Mouse (Mus musculus) heart, embryonic 12.5 days (tissue): ENCODE results near the gene Krt9. TPM values are rescaled to one million over a fixed set of nuclear protein-coding genes. Genes with fewer than 3 reads are reported as not detected.
"Not testable (repeated sequence)": the region's sequence is repeated elsewhere in the genome, so short reads cannot be mapped to it uniquely, and the experiment has no call there.

Experiments
- ATAC-seq: fragments of 200-750 bp; cut with Nextera tagmentation; 2 replicates; pipeline ENCODE4 v1.8.0; 2017; ENCODE audit warnings: moderate TSS enrichment, moderate library complexity; ENCODE audit not compliant: insufficient number of reproducible peaks, low FRiP score
- H3K27ac ChIP-seq: fragments of 300-500 bp; sonication (generic); 2 replicates; pipeline ENCODE4 v1.5.1; 2016; ENCODE audit warnings: mild to moderate bottlenecking, moderate library complexity; ENCODE audit not compliant: poor library complexity, severe bottlenecking
- H3K27me3 ChIP-seq: fragments of 300-500 bp; sonication (generic); replicated peaks from 2 replicates; pipeline ENCODE4 v1.6.1; 2016; ENCODE audit warnings: mild to moderate bottlenecking, moderate library complexity
- H3K36me3 ChIP-seq: fragments of 300-500 bp; sonication (generic); 2 replicates; pipeline ENCODE4 v1.6.1; 2016; ENCODE audit warnings: mild to moderate bottlenecking, moderate library complexity
- H3K4me1 ChIP-seq: fragments of 300-500 bp; sonication (generic); replicated peaks from 2 replicates; pipeline ENCODE4 v1.6.1; 2016; ENCODE audit warnings: mild to moderate bottlenecking
- H3K4me2 ChIP-seq: fragments of 300-500 bp; sonication (generic); 2 replicates; pipeline ENCODE4 v1.6.1; 2016; ENCODE audit warnings: mild to moderate bottlenecking, moderate library complexity
- H3K4me3 ChIP-seq: fragments of 300-500 bp; sonication (generic); 2 replicates; pipeline ENCODE4 v1.5.1; 2016; ENCODE audit warnings: mild to moderate bottlenecking
- H3K9ac ChIP-seq: fragments of 300-500 bp; sonication (generic); 2 replicates; pipeline ENCODE4 v1.6.1; 2016; ENCODE audit warnings: mild to moderate bottlenecking, moderate library complexity
- H3K9me3 ChIP-seq: fragments of 300-500 bp; sonication (generic); replicated peaks from 2 replicates; pipeline ENCODE4 v1.6.1; 2016; ENCODE audit warnings: mild to moderate bottlenecking, moderate library complexity
- WGBS: fragments of 180-500 bp; shearing (Covaris S2); methylation state at CpG from one replicate; pipeline ENCODE4 v1.1.7; 2016; 5-methylcytosine and 5-hydroxymethylcytosine counted together
- polyA plus RNA-seq: library from polyadenylated mRNA; unstranded; fragments of >200 nt; fragmentation: Nextera tagmentation; extraction: Ambion mirVana; gene quantifications from 2 replicates; pipeline ENCODE4 v1.2.1, GENCODE M21; 2016

Krt9 gene
- not detected in 2 replicates for polyA plus RNA-seq

DNA sequence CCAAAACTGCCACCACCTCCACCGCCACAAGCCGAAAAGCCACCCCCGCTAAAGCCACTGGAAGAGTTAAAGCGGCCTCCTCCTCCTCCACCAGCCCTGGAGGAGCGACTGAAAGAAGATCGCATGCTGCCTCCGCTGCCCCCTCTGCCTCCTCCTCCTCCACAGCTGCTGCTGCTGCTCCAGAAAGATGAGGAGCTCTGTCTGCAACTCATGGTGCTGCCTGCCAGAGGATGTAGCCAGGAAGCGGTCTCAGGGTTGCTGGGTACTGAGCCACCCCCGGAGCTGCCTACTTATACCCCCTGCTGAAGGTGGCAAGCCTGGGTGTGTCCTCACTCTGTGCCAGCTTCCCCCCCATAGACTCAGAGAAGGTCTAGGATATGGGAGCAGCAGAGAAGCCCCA is at the start of gene Krt9:
Krt9 (minus strand) TSS at position 255 of the 400 bp plus-strand sequence.
- 37% methylated on average over 9 of the region's 9 CpGs for WGBS
- Histone ChIP-seq H3K4me2 (no peak within 1 kb of the TSS), H3K4me3 (no peak within 1 kb of the TSS), H3K27ac (no peak within 1 kb of the TSS), H3K9me3 (no peaks in the 10 kb centered on the region), H3K36me3 (no peaks in the 10 kb centered on the region), H3K9ac (no peak within 1 kb of the TSS), H3K27me3 (peaks cover 18% of the 10 kb centered on the region), H3K4me1 (no peaks in the 10 kb centered on the region)
- ATAC-seq, result no peak

DNA sequence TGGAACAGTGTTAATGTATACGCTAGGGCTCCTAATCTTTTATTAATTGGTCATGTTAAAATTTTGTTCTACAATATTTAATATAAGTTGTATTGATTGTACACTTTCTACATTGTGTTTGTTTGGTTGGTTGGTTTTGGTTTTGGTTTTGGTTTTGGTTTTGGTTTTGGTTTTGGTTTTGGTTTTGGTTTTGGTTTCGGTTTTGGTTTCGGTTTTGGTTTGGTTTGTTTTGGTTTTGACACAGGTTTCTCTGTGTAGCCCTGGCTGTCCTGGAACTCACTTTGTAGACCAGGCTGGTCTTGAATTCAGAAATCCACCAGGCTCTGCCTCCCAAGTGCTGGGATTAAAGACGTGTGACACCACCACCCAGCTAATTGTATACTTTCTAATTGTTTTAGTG is 47.2 kb upstream of the Krt9 start:
- 81% methylated on average over 4 of the region's 4 CpGs for WGBS
- not testable (repeated sequence) for ATAC-seq, H3K9ac ChIP-seq, H3K36me3 ChIP-seq, H3K9me3 ChIP-seq, H3K4me2 ChIP-seq, H3K4me3 ChIP-seq, H3K27me3 ChIP-seq, H3K27ac ChIP-seq, H3K4me1 ChIP-seq

DNA sequence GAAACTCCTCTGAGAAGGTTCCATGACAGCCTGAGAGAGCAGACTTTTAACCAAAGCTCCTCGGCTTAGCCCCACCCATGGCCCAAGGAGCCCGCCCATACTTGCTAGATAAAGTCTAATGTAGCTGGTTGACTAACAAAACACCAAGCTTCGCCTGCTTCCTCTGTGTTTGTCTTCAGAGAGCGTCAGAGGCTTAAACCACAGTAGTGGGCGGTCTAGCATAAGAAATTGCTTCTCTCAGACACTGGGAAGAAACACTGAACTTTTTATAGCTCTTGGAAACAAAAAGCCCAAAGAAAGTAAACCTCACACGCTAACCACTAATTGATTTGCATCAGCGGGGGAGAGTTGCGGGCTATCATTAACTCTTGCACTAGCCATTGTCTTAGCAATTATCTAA is 28.7 kb upstream of the Krt9 start:
- H3K4me3 ChIP-seq, result no peak overlapping the region
- no peaks in the 10 kb centered on the region for H3K4me1 ChIP-seq
- H3K36me3 ChIP-seq, result no peaks in the 10 kb centered on the region
- no peaks in the 10 kb centered on the region for H3K9me3 ChIP-seq
- ATAC-seq, result no peak
- no peak overlapping the region for H3K4me2 ChIP-seq
- H3K9ac ChIP-seq, result no peak overlapping the region
- 66% methylated on average over 8 of the region's 8 CpGs for WGBS
- no peaks in the 10 kb centered on the region for H3K27me3 ChIP-seq
- no peak overlapping the region for H3K27ac ChIP-seq

DNA sequence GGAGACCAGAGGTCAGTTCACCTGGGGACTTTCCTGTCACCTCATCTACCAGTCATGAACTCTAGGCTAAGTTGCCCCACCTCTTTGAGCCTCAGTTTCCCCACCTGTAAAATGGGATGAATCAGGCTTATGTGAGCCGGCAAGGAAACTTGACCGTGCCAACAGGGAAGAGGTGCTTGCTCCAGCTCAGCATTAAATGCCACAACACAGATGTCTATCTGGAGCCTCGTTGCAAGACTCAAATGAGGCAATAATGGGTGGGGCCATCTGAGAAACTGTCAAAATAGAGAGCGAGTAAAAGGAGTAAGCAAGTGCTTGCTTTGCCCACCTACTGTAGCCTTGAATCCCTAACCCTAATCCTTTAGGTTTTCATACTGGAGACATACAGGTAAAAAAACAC is 26.3 kb upstream of the Krt9 start:
- Histone ChIP-seq H3K4me2 (no peak overlapping the region), H3K27me3 (no peaks in the 10 kb centered on the region), H3K4me3 (no peak overlapping the region), H3K27ac (no peak overlapping the region), H3K4me1 (no peaks in the 10 kb centered on the region), H3K9me3 (no peaks in the 10 kb centered on the region), H3K36me3 (no peaks in the 10 kb centered on the region), H3K9ac (no peak overlapping the region)
- WGBS, result 85% methylated on average over 4 of the region's 4 CpGs
- ATAC-seq, result no peak

DNA sequence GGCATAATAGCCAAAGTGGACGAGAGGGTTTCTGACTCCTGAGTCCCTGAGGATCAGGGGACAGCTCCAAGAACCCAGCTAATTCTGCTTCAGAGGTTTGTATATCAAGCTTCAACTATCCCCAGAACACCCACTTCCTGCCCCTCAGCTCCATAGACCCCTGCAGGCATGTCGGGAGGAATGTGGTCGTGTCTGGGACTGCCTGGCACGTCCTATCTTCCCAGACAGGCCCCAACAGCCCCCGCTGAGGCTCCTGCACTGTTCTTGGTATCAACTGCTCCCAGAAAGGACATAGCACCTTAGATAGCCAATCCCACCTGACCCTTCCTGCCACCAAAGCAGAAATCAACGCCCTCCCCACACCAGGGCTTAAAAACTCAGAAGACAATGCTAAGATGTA is 15.5 kb upstream of the Krt9 start:
- Histone ChIP-seq H3K27ac (no peak overlapping the region), H3K4me3 (no peak overlapping the region), H3K9ac (no peak overlapping the region), H3K27me3 (0 out of 2 replicates have a peak, but pooled peaks cover 6% of the 10 kb centered on the region), H3K9me3 (no peaks in the 10 kb centered on the region), H3K36me3 (no peaks in the 10 kb centered on the region), H3K4me1 (no peaks in the 10 kb centered on the region), H3K4me2 (no peak overlapping the region)
- no peak for ATAC-seq
- 22% methylated on average over 6 of the region's 6 CpGs for WGBS

DNA sequence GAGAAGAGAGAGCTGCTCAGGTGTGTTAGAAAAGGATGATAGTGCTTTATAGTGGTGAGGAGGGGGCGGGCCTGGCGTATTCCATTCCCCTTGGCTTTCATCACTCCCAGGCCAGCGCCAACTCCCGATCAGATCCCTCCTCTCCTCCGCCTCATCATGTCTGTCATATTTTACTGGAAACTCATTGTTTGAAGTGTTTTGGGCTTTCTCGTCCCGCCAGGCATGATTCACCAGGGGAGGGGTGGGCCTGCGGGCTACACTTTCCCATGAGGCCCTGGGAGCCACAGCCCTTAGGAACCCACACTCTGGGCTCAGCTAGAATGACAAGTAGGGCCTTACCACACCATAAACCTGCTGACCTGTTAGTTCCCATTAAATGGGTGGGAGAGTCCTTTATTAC is 14.5 kb upstream of the Krt9 start, which contains the start of gene Krt14:
Krt14 (minus strand) TSS at position 51 of the 400 bp plus-strand sequence.
- Histone ChIP-seq H3K9ac (no peak within 1 kb of the TSS), H3K4me1 (no peaks in the 10 kb centered on the region), H3K27ac (no peak within 1 kb of the TSS), H3K36me3 (no peaks in the 10 kb centered on the region), H3K4me3 (no peak within 1 kb of the TSS), H3K4me2 (no peak within 1 kb of the TSS), H3K27me3 (0 out of 2 replicates have a peak, but pooled peaks cover 11% of the 10 kb centered on the region), H3K9me3 (no peaks in the 10 kb centered on the region)
- ATAC-seq, result no peak
- 81% methylated on average over 8 of the region's 8 CpGs for WGBS

DNA sequence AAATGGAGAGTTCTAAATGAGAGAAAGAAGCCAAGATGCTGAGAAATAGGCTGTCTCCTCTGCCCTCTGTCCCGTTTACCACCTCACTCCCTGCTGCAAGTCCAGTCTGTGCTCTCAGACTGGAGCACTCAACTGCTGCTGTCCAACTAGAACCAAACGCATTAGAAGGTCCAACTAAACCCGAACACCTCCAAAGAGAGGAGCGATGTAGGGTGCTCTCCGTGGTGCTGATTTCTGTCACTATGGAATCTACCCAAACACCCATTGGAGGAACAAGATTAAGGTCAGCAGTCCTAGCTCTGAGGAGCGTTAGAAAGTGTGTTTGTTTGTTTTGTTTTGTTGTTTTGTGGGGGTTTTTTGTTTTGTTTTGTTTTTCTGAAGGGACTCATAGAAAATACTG is 10.4 kb upstream of the Krt9 start:
- no peak overlapping the region for H3K4me3 ChIP-seq
- WGBS, result 12% methylated on average over 6 of the region's 6 CpGs
- no peak overlapping the region for H3K9ac ChIP-seq
- no peak for ATAC-seq
- H3K4me2 ChIP-seq, result no peak overlapping the region
- H3K4me1 ChIP-seq, result no peaks in the 10 kb centered on the region
- 0 out of 2 replicates have a peak, but pooled peaks cover 8% of the 10 kb centered on the region for H3K27me3 ChIP-seq
- H3K9me3 ChIP-seq, result no peaks in the 10 kb centered on the region
- no peaks in the 10 kb centered on the region for H3K36me3 ChIP-seq
- no peak overlapping the region for H3K27ac ChIP-seq

DNA sequence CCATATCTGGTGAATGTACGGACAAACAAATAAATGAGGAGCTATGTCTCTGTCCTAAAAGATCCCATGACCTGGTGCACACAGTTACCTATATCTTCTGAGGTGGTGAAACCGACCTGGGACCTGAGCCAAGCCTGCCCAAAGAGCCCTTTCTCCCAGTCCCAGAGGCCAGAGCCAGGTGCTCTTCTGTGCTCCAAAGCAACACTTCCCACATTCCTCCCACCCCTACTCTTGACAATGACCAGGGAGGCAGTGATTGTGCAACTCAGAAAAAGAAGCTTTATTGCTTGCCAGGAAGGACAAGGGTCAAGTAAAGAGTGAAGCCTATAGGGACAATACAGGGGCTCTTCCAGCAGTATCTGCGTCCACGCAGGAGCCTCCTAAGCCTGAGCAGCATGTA is 9.9 kb upstream of the Krt9 start:
- no peak for ATAC-seq
- Histone ChIP-seq H3K36me3 (no peaks in the 10 kb centered on the region), H3K4me3 (no peak overlapping the region), H3K27ac (no peak overlapping the region), H3K27me3 (0 out of 2 replicates have a peak, but pooled peaks cover 8% of the 10 kb centered on the region), H3K4me1 (no peaks in the 10 kb centered on the region), H3K9ac (no peak overlapping the region), H3K9me3 (no peaks in the 10 kb centered on the region), H3K4me2 (no peak overlapping the region)
- WGBS, result 82% methylated on average over 4 of the region's 4 CpGs

DNA sequence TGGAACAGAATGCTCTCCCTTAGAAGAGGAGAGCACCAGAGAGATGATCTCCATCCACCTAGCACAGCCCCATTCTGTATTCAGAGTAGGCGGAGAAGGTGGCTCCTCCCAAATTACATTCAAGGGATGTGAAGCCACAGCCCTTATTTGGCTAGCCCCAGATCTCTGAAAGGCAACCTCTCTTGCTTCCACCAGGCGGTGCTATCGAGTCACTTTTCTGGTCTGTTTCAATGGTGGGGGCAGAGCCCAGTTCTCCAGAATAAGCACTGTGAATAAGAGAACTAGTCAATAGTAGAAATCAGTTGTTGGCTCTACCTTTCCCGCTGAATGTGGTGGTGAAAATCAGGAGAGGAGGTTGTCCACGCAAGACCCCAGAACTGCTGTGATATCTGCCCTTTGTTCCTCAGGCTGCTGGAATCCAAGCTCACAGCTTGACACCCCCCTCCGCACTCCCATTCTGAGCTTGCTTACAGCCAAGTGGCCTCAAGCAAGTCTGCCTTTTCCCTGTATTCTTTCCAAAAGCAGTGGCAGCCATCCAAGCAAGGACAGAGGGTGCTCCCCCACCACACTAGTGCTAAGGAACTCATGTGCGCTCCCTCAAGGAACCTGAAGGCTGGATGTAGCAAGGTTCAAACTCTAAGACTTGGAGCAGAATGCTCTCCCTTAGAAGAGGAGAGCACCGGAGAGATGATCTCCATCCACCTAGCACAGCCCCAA is 7.2 kb upstream of the Krt9 start:
- Histone ChIP-seq H3K36me3 (no peaks in the 10 kb centered on the region), H3K4me3 (no peak overlapping the region), H3K4me1 (no peaks in the 10 kb centered on the region), H3K9me3 (no peaks in the 10 kb centered on the region), H3K27me3 (0 out of 2 replicates have a peak, but pooled peaks cover 5% of the 10 kb centered on the region), H3K27ac (no peak overlapping the region), H3K9ac (no peak overlapping the region), H3K4me2 (no peak overlapping the region)
- ATAC-seq, result no peak
- 41% methylated on average over 8 of the region's 8 CpGs for WGBS

DNA sequence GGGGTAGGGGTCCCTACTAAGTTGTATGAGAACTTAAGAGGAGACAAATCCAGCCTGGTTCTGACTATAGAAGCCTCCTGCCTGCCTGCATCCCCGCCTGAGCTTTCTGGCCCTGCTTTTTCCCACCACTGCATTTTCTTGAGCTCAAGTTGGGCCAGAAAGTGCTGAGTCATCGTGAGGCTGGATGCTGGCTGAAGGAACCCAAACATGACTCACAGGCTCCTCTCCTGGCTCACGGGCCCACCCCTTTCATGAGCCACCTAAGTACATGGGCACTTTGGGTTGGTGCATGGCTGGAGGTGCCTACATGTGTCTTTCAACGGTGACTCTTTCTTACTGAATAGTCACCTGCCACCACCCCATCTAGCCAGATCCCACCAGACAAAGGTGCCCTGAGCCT is 5.6 kb upstream of the Krt9 start:
- H3K9ac ChIP-seq, result no peak overlapping the region
- 68% methylated on average over 4 of the region's 4 CpGs for WGBS
- no peak overlapping the region for H3K4me2 ChIP-seq

DNA sequence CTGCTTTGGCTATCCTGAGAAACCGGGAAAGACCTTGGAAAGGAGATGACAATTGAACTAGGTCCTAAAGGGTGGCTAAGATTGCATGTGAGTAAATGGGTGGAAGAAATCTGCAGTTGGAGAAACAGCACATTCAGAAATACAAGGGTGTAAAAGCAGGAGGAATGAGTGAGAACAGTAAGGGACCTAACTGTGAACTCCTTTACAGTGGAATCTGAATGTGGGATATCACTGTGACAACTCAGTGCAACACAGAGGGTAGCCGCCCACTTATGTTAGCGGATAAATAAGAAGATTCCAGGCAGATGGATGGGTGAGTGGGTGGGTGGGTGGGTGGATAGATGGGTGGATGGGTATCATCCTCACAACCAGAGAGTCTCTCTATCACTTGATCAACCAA is 1.2 kb downstream of the Krt9 start:
- no peak for ATAC-seq
- 91% methylated on average over 3 of the region's 3 CpGs for WGBS
- Histone ChIP-seq H3K27me3 (peaks cover 18% of the 10 kb centered on the region), H3K36me3 (no peaks in the 10 kb centered on the region), H3K4me3 (no peak overlapping the region), H3K9me3 (no peaks in the 10 kb centered on the region), H3K4me1 (no peaks in the 10 kb centered on the region), H3K27ac (no peak overlapping the region), H3K9ac (no peak overlapping the region), H3K4me2 (no peak overlapping the region)

More for the DNA sequence above, 5.6 kb upstream of the Krt9 start:
- Histone ChIP-seq H3K4me1 (no peaks in the 10 kb centered on the region), H3K36me3 (no peaks in the 10 kb centered on the region), H3K4me3 (no peak overlapping the region), H3K9me3 (no peaks in the 10 kb centered on the region), H3K27me3 (0 out of 2 replicates have a peak, but pooled peaks cover 5% of the 10 kb centered on the region), H3K27ac (no peak overlapping the region)
- no peak for ATAC-seq

DNA sequence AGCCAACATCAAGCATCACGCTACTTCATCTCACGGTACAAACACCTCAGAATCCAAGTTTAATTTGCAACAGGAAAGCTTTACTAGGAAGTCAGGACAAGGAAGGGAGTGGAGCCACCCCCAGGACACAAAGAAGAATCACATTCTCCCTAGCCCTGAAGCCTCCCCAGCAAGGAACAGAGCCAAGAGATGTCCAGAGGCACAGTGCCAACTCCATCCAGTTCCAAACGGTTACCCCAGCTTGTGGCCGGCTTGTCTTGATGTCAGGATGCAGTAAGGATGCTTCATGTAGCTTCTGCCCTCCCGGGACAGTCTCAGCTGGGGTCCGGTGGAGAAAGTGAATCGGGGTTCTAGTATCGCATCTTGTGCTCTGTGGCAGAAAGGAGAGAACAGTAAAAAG is 6.3 kb downstream of the Krt9 start:
- Histone ChIP-seq H3K4me1 (no peaks in the 10 kb centered on the region), H3K9ac (no peak overlapping the region), H3K27ac (no peak overlapping the region), H3K4me3 (no peak overlapping the region), H3K4me2 (no peak overlapping the region), H3K27me3 (peaks cover 4% of the 10 kb centered on the region; the same call in 1 of the 2 replicates), H3K36me3 (no peaks in the 10 kb centered on the region), H3K9me3 (no peaks in the 10 kb centered on the region)
- ATAC-seq, result no peak
- 81% methylated on average over 8 of the region's 8 CpGs for WGBS
